Mouse (Mus musculus): Measurements from ENCODE around the gene Unc93a2. TPM values are rescaled to one million over a fixed set of nuclear protein-coding genes. Genes with fewer than 3 reads are reported as not detected.
"Not testable (repeated sequence)": the region's sequence is repeated elsewhere in the genome, so short reads cannot be mapped to it uniquely, and the experiment has no call there.

Unc93a2 gene
- total and polyA plus RNA-seq, 2 experiments from 2014 or later, result not detected

DNA sequence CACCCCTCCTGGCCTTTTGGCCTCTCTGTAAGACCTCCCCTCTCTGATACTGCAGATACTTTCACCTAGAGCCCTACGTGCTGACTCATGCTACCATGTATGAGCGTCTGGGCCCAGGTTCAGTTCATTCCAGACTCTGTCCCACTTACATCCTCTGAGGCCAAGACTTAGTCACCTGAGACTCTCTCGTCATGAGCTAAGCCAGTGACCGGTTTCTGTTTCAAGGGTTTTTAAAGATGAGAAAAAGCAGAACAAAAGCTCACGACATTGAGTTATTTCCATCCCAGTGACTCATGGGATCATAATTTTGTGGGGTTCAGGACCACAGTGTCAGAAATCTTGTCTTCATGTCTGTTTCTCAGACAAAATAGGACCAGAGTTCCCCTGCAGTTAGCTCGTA lies 65.5 kb downstream of the Unc93a2 start:
- not testable (repeated sequence) for H3K4me2 ChIP-seq (ENCODE audit: low read depth, low read length); H3K9me3 ChIP-seq (replicated peaks; ENCODE audit: control insufficient read depth, low read length); H3K27me3 ChIP-seq (ENCODE audit: control insufficient read depth, insufficient read depth, low read length); H3K4me3 ChIP-seq (ENCODE audit: low read depth, low read length); H3K36me3 ChIP-seq (replicated peaks; ENCODE audit: control insufficient read depth, insufficient read depth, low read length); H3K9ac ChIP-seq (replicated peaks; ENCODE audit: low read depth, low read length); H3K4me1 ChIP-seq (ENCODE audit: control insufficient read depth, insufficient read depth); H3K27ac ChIP-seq (ENCODE audit: low read depth); ATAC-seq (ENCODE audit: insufficient read depth, low read depth); DNase-seq (ENCODE audit: low spot score)
- 64% methylated on average over 6 of the region's 6 CpGs for WGBS

DNA sequence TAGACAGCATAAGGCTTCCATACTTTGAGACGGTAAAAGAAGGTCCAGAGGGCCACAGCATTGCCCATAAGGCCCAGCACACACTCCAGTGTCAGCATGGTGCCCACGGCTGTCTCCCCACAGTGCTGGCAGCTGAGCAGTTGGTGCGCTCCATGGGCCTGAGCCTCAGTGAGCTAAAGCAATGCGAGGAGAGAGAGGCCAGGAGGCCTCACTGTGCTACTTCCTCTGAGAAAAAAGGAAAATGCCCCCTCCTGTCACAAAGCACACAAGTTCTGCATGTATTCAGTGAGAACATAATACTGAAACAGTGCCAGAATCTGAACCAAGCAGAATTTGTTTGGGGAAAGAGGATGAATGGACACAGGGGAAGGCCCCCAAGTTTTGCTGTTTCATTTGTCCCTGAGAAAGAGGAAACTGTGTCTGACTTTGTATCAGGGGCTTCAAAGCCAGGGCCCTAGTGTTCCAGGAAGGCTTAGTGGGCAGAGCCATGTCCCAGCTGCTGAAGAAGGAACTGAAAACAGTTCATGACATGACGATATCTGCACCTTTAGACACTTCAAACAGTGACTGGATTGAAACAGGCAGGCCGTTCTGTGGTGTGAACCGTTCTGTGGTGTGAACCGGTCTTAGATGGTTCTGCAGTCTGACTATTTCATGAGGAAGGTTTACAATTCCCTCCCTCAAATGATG lies 69.4 kb downstream of the Unc93a2 start:
- not testable (repeated sequence) for H3K36me3 ChIP-seq (replicated peaks; ENCODE audit: control insufficient read depth, insufficient read depth, low read length); H3K4me2 ChIP-seq (ENCODE audit: low read depth, low read length); H3K9me3 ChIP-seq (replicated peaks; ENCODE audit: control insufficient read depth, low read length); H3K4me3 ChIP-seq (ENCODE audit: low read depth, low read length); H3K27me3 ChIP-seq (ENCODE audit: control insufficient read depth, insufficient read depth, low read length); H3K27ac ChIP-seq (ENCODE audit: low read depth); H3K9ac ChIP-seq (replicated peaks; ENCODE audit: low read depth, low read length); H3K4me1 ChIP-seq (ENCODE audit: control insufficient read depth, insufficient read depth); DNase-seq (ENCODE audit: low spot score); ATAC-seq (ENCODE audit: insufficient read depth, low read depth)
- 71% methylated on average over 6 of the region's 8 CpGs for WGBS

Other genes starting within 250 kb of the Unc93a2 start
- 36.4 and 37.4 TPM in 2 replicates for gene Rps6ka2, start 215.3 kb downstream of the Unc93a2 start, total RNA-seq (2014; rRNA removed; ENCODE audit: low replicate concordance)
- gene Rps6ka2, start 215.3 kb downstream of the Unc93a2 start, polyA plus RNA-seq (2015; fragmentation: Nextera tagmentation; extraction: Ambion mirVana), result 13.6 and 14.3 TPM in 2 replicates
- not detected in 2 replicates for gene Tcp10a, start 60.8 kb downstream of the Unc93a2 start, total RNA-seq (2014; rRNA removed; ENCODE audit: low replicate concordance)
- gene Tcp10a, start 60.8 kb downstream of the Unc93a2 start, polyA plus RNA-seq (2015; fragmentation: Nextera tagmentation; extraction: Ambion mirVana), result 0.07 TPM in 1 of 2 replicates, not detected in the other
- gene Ttll2, start 32.8 kb downstream of the Unc93a2 start, total RNA-seq (2014; rRNA removed; ENCODE audit: low replicate concordance), result not detected in 2 replicates
- not detected in 2 replicates for gene Ttll2, start 32.8 kb downstream of the Unc93a2 start, polyA plus RNA-seq (2015; fragmentation: Nextera tagmentation; extraction: Ambion mirVana)
- not detected in 2 replicates for gene Gm49630, start 13.5 kb downstream of the Unc93a2 start, total RNA-seq (2014; rRNA removed; ENCODE audit: low replicate concordance)
- gene Gm49630, start 13.5 kb downstream of the Unc93a2 start, polyA plus RNA-seq (2015; fragmentation: Nextera tagmentation; extraction: Ambion mirVana), result not detected in 2 replicates

Data from heart, postnatal 0 days (tissue).